Mouse (Mus musculus) C2C12 (cell line): Measurements from ENCODE around the gene Ube2r2. TPM values are rescaled to one million over a fixed set of nuclear protein-coding genes. Genes with fewer than 3 reads are reported as not detected.
A peak's percentile ranks its signal among the peaks of the same experiment; 100 is the strongest.

ENCODE experiments used
- H3K27me3 ChIP-seq: one replicate; pipeline ENCODE4 v1.6.1; 2011; ENCODE audit not compliant: control insufficient read depth, insufficient read depth, insufficient read length
- H3K36me3 ChIP-seq: one replicate; pipeline ENCODE4 v1.6.1; 2011; ENCODE audit not compliant: control insufficient read depth, insufficient read depth
- H3K4me3 ChIP-seq: one replicate; pipeline ENCODE4 v1.5.1; 2011; ENCODE audit warnings: mild to moderate bottlenecking, control low read depth; ENCODE audit not compliant: poor library complexity, insufficient read depth, severe bottlenecking
- H3K79me2 ChIP-seq: one replicate; pipeline ENCODE4 v1.6.1; 2011; ENCODE audit not compliant: control insufficient read depth, insufficient read depth
- H3K79me3 ChIP-seq: one replicate; pipeline ENCODE4 v1.6.1; 2011; ENCODE audit warnings: low read depth, control low read depth
- H3ac ChIP-seq: one replicate; pipeline ENCODE3; 2011; ENCODE audit warnings: low read depth; ENCODE audit not compliant: control insufficient read depth, insufficient read length
- CEBPB ChIP-seq: IDR thresholded peaks from one replicate; pipeline ENCODE4 v1.6.1; 2011; ENCODE audit warnings: low read depth, mild to moderate bottlenecking, control low read depth, moderate library complexity
- CTCF ChIP-seq: IDR thresholded peaks from one replicate; pipeline ENCODE4 v1.5.1; 2011; ENCODE audit not compliant: control insufficient read depth, insufficient read depth, insufficient read length
- FOSL1 ChIP-seq: IDR thresholded peaks from one replicate; pipeline ENCODE4 v1.8.0; 2011; ENCODE audit warnings: mild to moderate bottlenecking, low read length; ENCODE audit not compliant: poor library complexity, insufficient read depth, severe bottlenecking
- MAX ChIP-seq: IDR thresholded peaks from one replicate; pipeline ENCODE4 v1.6.1; 2011; ENCODE audit warnings: mild to moderate bottlenecking, control low read depth
- MYOD1 ChIP-seq: IDR thresholded peaks from one replicate; pipeline ENCODE4 v1.6.1; 2011; ENCODE audit warnings: low read depth; ENCODE audit not compliant: control insufficient read depth, insufficient read length
- MYOG ChIP-seq: IDR thresholded peaks from one replicate; pipeline ENCODE4 v1.6.1; 2011; ENCODE audit not compliant: control insufficient read depth, insufficient read length; ENCODE audit errors: extremely low read depth
- USF1 ChIP-seq: IDR thresholded peaks from one replicate; pipeline ENCODE4 v1.6.1; 2011; ENCODE audit warnings: low read depth, mild to moderate bottlenecking, control low read depth, moderate library complexity
- polyA plus RNA-seq: library from polyadenylated mRNA; unstranded; fragments of >200 nt; fragmentation: generic; extraction: Trizol; gene quantifications from one replicate; pipeline ENCODE4 v1.2.1, GENCODE M21; 2012; ENCODE audit warnings: missing spikeins

The Ube2r2 gene
- polyA plus RNA-seq, 1 experiment: 49.1 TPM

DNA sequence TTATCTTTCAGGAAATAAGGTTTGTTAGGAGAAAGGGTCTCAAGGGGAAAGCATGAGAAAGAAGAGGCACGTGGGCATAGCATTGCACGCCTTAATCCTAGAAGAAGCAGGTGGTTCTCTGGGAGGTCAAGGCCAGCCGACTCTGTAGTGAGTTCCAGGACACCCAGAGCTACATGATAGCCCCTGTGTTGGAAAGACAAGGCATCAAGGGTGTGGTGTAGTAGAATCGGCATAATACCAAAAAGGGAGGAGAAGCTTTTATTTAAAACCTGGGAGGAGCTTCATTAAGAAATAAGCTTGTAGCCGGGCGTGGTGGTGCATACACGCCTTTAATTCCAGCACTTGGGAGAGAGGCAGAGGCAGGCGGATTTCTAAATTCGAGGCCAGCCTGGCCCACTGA is 21.4 kb downstream of the Ube2r2 start:
- H3K79me3 ChIP-seq: peaks cover 71% of the 10 kb centered on the region
- H3K27me3 ChIP-seq: no peaks in the 10 kb centered on the region
- no peak overlapping the region for H3ac ChIP-seq
- peaks cover 100% of the 10 kb centered on the region for H3K79me2 ChIP-seq
- TF ChIP-seq USF1: no peak
- TF ChIP-seq MYOG: no peak
- no peak for TF ChIP-seq MAX
- TF ChIP-seq CEBPB: no peak
- no peak for TF ChIP-seq MYOD1
- TF ChIP-seq CTCF: no peak
- TF ChIP-seq FOSL1: no peak
- no peaks in the 10 kb centered on the region for H3K36me3 ChIP-seq
- no peak overlapping the region for H3K4me3 ChIP-seq

DNA sequence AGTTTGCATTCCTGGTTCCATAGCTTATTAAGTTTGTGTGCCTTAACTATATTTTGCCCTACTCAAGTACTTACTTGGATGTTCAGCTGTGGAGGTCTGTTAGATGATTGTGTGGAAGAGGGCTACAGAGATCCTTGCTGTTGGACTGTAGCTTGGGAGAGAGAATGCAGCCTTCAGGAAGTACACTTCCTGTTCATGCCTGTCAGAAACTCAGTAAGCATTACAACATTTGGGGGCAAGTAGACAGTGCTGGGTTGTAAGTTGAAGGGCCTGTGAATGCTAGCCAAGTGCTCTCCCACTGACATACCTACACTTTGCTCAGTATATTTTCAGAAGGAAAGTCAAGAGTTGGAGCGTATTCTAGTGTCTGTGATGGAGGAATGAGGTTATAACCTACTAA is 22.7 kb downstream of the Ube2r2 start:
- no peaks in the 10 kb centered on the region for H3K36me3 ChIP-seq
- peaks cover 100% of the 10 kb centered on the region for H3K79me2 ChIP-seq
- H3K4me3 ChIP-seq: no peak overlapping the region
- peaks cover 69% of the 10 kb centered on the region for H3K79me3 ChIP-seq
- TF ChIP-seq USF1: no peak
- TF ChIP-seq FOSL1: no peak
- TF ChIP-seq CTCF: no peak
- TF ChIP-seq MYOG: no peak
- TF ChIP-seq MYOD1: no peak
- no peak for TF ChIP-seq MAX
- no peak for TF ChIP-seq CEBPB
- H3ac ChIP-seq: no peak overlapping the region
- H3K27me3 ChIP-seq: no peaks in the 10 kb centered on the region

DNA sequence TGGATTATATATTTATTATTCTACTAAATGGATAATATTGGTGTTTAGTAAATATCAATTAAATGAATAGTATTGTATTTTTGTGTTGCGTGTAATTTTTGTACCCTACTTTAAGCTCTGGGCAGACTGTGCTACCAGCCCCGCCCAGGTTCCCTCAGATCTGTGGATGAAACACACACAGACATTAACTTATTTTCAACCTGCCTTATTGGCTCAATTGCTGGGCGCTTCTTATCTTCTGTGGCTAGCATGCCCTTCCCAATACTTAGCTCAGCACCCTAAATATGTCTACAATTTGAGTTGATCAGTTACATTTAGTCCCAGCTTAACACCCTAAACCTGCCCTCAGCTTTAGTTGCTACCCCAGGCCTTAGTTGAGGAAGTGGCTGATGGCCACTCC is 25.7 kb downstream of the Ube2r2 start:
- no peaks in the 10 kb centered on the region for H3K27me3 ChIP-seq
- H3K36me3 ChIP-seq: no peaks in the 10 kb centered on the region
- H3K79me3 ChIP-seq: peaks cover 50% of the 10 kb centered on the region
- no peak for TF ChIP-seq FOSL1
- no peak for TF ChIP-seq CEBPB
- no peak for TF ChIP-seq CTCF
- no peak for TF ChIP-seq MAX
- no peak for TF ChIP-seq USF1
- TF ChIP-seq MYOG: no peak
- TF ChIP-seq MYOD1: no peak
- no peak overlapping the region for H3ac ChIP-seq
- H3K79me2 ChIP-seq: peaks cover 94% of the 10 kb centered on the region
- no peak overlapping the region for H3K4me3 ChIP-seq

DNA sequence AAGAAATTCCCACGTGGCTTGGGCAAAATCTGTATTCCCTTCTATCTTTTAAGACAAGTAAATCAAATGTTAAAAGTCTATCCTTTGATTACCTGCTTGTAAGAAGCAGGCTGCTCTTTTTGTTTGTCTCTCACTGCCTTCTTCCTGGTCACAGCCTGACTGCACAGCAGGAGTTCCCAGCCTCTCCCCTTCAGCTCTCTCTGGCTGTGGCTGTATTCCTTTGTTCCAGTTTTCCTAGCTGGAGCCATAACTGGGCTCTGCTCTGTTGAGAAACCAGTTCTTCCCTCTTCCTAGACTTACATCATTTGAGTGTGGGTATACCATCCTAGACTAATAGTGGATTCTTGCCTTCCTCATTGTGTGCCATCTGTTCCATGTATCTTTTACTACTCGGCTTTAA is 29.4 kb downstream of the Ube2r2 start:
- Histone ChIP-seq H3K79me2 (peaks cover 94% of the 10 kb centered on the region), H3K36me3 (no peaks in the 10 kb centered on the region), H3K27me3 (no peaks in the 10 kb centered on the region), H3ac (no peak overlapping the region), H3K4me3 (no peak overlapping the region), H3K79me3 (peaks cover 29% of the 10 kb centered on the region)
- TF ChIP-seq CTCF (no peak), CEBPB (no peak), FOSL1 (no peak), MYOG (no peak), USF1 (no peak), MYOD1 (no peak), MAX (no peak)

DNA sequence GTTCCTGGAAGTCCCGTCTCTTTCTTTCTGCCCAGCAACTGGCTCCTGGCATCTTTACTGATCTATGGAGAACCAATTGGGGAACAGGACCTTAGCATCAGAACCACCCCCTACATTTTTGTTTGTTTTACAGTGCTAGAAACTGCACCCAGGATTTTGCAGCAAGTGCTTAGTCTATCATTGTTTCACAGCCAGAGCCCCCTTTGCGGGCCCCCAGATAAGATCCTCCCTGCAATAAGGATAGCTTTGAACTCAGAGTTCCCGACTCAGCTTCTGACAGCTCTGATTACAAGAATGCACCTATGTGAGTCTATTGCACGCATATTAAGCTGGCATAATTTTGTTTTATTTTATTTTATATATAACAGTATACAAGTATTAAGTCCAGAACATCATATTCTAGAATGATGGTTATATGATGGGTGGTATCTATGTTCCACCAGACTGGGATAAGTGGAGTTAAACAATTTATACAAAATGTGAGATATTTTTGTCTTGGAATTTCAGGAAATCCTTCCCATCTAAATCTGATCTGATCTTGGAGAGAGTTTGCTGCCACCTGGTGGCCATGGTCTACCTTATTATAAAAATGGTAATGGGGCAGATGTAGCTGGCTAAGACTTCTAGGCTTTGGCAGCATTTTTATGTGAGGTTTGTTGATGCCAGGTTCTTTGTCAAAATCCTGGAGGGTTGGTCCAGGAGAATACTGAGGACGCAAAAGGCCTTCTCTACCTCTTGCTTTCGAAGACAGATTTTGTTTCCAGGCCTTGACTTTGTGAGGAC is 30.3 kb downstream of the Ube2r2 start:
- no peak overlapping the region for H3ac ChIP-seq
- no peaks in the 10 kb centered on the region for H3K36me3 ChIP-seq
- H3K79me2 ChIP-seq: peaks cover 94% of the 10 kb centered on the region
- TF ChIP-seq USF1 (no peak), CEBPB (no peak), MAX (no peak), MYOD1 (no peak), CTCF (peak; percentile 2), MYOG (no peak), FOSL1 (no peak)
- no peaks in the 10 kb centered on the region for H3K27me3 ChIP-seq
- no peak overlapping the region for H3K4me3 ChIP-seq
- H3K79me3 ChIP-seq: peaks cover 24% of the 10 kb centered on the region
